Mouse (Mus musculus) megakaryocyte progenitor cell, adult 5-6 weeks (primary cell): ENCODE data around the gene Cdh9. TPM values are rescaled to one million over a fixed set of nuclear protein-coding genes. Genes with fewer than 3 reads are reported as not detected.

Experiments used
- ATAC-seq: replicated peaks from 2 replicates; pipeline ENCODE4 v1.8.0; 2016; ENCODE audit warnings: mild to moderate bottlenecking, moderate TSS enrichment, inconsistent platforms; ENCODE audit not compliant: poor library complexity
- total RNA-seq, 2 experiments: library from RNA; stranded (forward) in 1 of 2; stranded (reverse) in 1 of 2; fragments of 157-497, 149-512 nt in 1 of 2; fragments of 200-1000 nt in 1 of 2; gene quantifications; 2 replicates each; pipeline versions ENCODE4 v1.2.3 to v1.2.4; 2015 to 2017

The Cdh9 gene
- not detected in 2 replicates for total RNA-seq (2015)
- total RNA-seq (2017) = not detected in 2 replicates

DNA sequence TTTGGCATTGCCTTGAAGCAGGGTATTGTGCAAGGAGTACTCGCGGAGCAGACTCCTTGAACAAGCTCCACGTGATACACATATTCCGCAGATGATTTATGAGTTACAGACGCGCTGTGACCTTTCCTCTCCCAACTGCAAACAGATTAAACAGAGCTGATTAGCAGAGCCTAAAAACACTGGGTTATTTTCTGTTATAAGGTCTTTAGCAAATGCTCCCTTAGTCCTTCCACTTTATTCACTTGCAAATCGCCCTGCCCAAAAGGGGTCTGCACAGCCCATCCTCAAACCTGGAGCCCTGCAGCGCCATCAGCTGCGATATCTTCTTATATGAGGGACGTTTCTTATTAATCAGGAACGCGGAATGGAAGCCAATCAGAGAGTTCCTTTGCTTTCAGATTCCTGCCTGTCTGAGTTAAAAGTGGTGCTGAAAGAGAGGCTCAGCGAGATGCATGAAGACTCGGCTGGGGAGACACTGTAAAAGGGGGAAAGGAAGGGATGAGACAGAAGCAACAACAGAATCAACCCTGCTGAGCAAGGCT lies at the start of gene Cdh9:
Gene Cdh9, plus strand, starts transcription at position 287 of the 542 bp plus-strand sequence.
- no peak for ATAC-seq

DNA sequence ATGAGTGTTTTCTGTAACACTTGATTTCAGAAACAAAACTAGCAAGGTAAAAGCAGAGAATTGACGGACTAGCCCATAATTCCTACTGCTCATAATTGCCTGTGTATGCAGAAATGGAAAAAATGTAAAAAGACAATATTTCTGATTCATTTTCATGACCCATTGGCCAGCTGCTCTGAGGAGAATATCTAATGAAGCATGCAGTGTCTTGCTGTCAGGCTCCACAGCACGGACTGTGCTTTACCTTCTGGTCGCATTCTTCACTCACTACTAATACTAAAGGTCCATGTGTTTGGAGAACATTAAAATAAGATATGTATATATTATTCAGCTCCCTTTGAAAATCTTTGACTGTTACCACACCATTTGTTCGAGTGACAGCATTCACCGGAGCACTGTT lies 49.5 kb upstream of the Cdh9 start:
- ATAC-seq = no peak

DNA sequence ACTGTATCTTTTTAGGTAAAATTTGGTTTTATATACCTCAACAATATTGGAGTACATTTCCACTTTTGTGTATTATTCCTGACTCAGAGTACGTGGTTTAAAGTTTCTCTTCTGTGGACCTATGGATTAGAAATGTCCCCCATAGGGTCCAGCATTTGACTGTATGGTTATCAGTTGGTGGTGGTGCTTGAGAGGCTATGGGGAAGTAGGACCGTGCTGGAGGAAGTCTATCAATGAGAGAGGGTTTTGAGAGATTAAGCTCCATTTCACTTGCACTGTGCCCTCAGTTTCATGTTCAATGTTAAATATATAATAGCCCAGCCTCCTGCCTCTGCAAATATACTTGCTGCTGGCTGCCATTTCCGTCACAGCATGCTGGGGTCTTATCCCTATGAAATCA lies 28.7 kb upstream of the Cdh9 start:
- ATAC-seq = no peak

DNA sequence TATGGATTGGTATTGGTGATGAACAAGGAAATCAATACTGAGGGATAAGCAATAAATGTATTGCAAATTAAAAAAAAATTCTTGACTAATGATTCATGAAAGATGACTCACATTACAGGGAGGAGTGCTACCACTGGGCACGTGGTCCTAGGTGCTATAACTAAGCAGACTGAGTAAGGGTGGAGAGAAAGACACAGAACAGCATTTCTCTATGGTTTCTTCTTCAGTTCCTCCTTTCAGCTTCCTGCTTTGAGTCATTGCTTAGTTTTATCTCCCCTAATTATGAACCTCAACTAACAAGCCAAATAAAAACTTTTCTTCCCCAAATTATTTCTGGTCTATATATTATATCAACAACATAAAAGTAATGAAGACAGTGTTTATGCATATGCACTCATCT lies 26.2 kb upstream of the Cdh9 start:
- ATAC-seq = no peak

- no peak for ATAC-seq
These were observed 10.5 kb downstream of the Cdh9 start for GRCm38 (mm10) chr15:16739088-16739487.

DNA sequence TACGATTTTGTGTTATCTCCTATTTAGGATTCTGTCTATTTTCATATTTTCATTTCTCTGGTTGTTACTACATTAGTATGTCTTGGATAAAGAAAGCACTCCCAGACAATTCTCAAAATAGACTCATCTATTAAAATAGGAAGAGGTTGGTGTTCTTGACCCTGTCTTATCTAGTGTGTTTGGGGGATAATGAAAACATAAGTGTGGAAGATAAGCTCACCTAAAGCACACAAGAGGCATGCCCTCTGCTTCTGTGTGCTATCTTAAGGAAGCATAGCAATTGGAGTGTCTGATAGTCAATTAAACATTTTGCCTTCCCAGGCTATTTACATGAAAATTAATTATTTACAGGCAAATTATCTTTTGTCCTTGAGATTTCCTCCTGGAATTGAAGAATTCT lies 18.1 kb downstream of the Cdh9 start:
- ATAC-seq = no peak

DNA sequence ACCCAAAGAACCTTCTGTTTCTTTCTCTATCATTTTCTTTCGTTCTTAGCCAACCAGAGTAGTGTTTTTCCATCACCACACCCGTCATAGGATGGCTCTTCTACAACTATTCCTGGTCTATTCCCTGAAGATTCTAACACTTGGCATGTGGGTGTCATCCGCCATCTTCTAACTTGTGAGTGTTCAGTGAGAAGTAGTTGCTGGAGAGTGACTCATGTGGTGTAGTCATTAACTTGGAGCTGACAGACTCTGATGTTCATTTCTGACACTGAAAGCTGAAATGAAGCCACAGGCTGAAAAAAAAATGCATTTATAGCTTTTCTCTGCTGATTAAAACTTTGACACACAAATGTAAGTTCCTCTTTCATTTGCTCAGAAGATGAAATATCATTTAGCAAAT lies 34.7 kb downstream of the Cdh9 start:
- no peak for ATAC-seq

- no peak for ATAC-seq
These were observed 56.0 kb downstream of the Cdh9 start for GRCm38 (mm10) chr15:16784575-16784974.

DNA sequence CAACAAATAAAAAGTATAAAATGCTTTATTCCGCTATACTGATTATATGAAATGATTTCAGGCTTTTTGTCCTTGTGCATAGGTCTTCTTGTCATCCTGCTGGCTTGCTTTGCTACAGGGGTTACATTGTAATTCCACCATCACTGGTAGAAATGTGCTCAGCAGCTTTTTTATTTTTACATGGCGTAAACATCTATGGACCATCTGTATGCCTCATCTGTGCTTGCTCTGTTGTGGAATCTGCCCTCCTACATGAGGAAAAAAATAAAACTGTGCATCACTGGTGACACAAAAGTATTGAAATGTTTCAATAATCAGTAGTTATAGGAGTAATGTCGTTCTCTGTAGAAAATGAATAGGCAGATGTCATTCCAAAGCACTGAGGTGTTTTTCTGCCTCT lies 64.3 kb downstream of the Cdh9 start:
- no peak for ATAC-seq

- no peak for ATAC-seq
These were observed 72.7 kb downstream of the Cdh9 start for GRCm38 (mm10) chr15:16801302-16801701.

GRCm38 (mm10) chr15:16810787-16811186 lies 82.2 kb downstream of the Cdh9 start:
- ATAC-seq = no peak

GRCm38 (mm10) chr15:16814035-16814434 lies 85.5 kb downstream of the Cdh9 start:
- no peak for ATAC-seq

GRCm38 (mm10) chr15:16834761-16835160 lies 106.2 kb downstream of the Cdh9 start:
- ATAC-seq = no peak

DNA sequence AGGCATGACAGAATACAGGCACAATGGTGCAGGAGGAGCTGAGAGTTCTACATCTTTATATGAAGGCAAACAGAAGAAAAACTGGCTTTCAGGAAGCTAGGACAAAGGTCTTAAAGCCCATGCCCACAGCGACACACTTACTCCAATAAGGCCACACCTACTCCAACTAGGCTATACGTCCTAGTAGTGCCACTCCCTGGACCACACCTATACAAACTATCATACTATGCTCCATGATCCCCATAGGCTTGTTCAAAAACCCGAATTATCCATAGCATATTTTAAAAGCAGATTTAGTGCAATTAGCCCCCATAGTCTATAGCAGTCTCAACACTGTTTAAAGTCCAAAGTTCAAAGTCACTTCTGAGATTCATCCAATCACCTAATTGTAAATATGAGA lies 154.0 kb downstream of the Cdh9 start:
- no peak for ATAC-seq

DNA sequence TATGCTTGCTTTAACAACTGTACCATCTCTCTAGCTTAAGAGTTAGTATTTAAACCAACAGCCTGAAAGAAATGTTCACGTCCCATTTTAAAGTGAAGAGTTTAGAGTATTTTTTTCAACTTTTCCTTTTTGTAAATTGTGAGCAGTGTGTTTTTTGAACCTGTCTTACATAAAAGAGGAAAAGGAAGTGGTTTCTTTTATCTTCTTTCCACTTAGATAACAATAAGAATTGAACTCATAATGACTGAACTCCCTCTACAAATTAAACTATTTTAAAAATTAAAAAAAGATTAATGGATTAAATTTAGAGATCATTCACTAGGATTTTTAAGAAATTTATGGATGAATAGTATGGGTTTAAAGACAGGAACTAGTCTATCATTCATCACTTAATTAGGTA lies 168.1 kb downstream of the Cdh9 start:
- no peak for ATAC-seq
